ENCODE assay signal across 6 mouse cellular contexts in the genomic region with DNA sequence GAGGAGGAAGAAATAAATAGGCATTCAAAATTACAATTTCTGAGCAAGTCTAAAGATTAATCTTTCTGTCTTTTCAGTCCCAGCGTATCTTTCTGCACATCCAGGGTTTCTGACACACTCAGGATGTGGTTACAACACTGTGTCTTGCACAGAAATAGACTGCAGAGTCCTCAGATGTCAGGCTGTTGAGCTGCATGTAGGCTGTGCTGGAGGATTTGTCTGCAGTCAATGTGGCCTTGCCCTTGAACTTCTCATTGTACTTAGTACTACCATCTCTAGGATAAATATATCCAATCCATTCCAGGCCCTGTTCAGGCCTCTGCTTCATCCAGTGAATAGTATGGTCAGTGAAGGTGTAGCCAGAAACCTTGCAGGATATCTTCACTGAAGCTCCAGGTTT.
A peak's percentile ranks its signal among the peaks of the same experiment; 100 is the strongest.
DNase-seq lines count a peak whose midpoint lies in the region.

No protein-coding gene starts in this region.

- DNase-seq in CD4-positive, CD25-positive, alpha-beta regulatory T cell, adult 2 months (ENCODE audit: low read depth, low spot score) = peak; percentile 14
- DNase-seq in adrenal gland, adult (ENCODE audit: inconsistent age in 2 of 2, low spot score in 1 of 2) = peak; percentile 43 to 54
- peak; percentile 5 for DNase-seq in adrenal gland, postnatal 14 days
- peak; percentile 19 to 42 for DNase-seq in thymus, adult 18-20 months
- DNase-seq in thymus, postnatal 10 days (ENCODE audit: low spot score in 2 of 2) = peak; percentile 22 to 38
- DNase-seq in thymus, postnatal 36 days = peak; percentile 33 to 55

Comparison
In these comparisons a context has a peak if more than half of its experiments do, and no peak if none do; other contexts are left out.
1. Peak in every context shown above with its lines: DNase-seq.